Mouse (Mus musculus) erythroblast, embryonic 14.5 days (primary cell): ENCODE measurements around the gene Gm4894.

ENCODE experiments used
- GATA1 ChIP-seq: IDR thresholded peaks from 2 replicates; pipeline ENCODE4 v1.6.1; 2012; ENCODE audit warnings: low read length, inconsistent platforms, mixed read lengths
- TAL1 ChIP-seq: IDR thresholded peaks from 3 replicates; pipeline ENCODE4 v1.6.1; 2012; ENCODE audit warnings: low read length, inconsistent platforms, mixed read lengths

GRCm38 (mm10) chr9:49211493-49211892 is 38.8 kb upstream of the Gm4894 start:
- TF ChIP-seq TAL1 (no peak), GATA1 (no peak)
